Mouse (Mus musculus) G1E (cell line): ENCODE measurements around the gene Htr2b.

Experiments
- CTCF ChIP-seq: IDR thresholded peaks from 2 replicates; pipeline ENCODE4 v1.5.1; 2012; ENCODE audit warnings: low read depth, low read length, inconsistent platforms, mixed read lengths
- GATA1 ChIP-seq: IDR thresholded peaks from 2 replicates; pipeline ENCODE4 v1.6.1; 2012; ENCODE audit warnings: borderline replicate concordance, low read length, inconsistent platforms, mixed read lengths
- GATA2 ChIP-seq: IDR thresholded peaks from 2 replicates; pipeline ENCODE4 v1.6.1; 2012; ENCODE audit warnings: low read depth, low read length, inconsistent platforms, borderline replicate concordance
- POLR2AphosphoS5 ChIP-seq: IDR thresholded peaks from 2 replicates; pipeline ENCODE4 v1.6.1; 2012; ENCODE audit warnings: low read depth, low read length, inconsistent platforms; ENCODE audit not compliant: insufficient replicate concordance
- TAL1 ChIP-seq: conservative IDR thresholded peaks from 2 replicates; pipeline ENCODE4 v1.6.1; 2012; ENCODE audit warnings: low read depth, low read length, inconsistent platforms, mixed read lengths

GRCm38 (mm10) chr1:86144001-86144944 is 32.5 kb upstream of the Htr2b start:
- no peak for TF ChIP-seq CTCF
- no peak for TF ChIP-seq TAL1
- no peak for TF ChIP-seq GATA1
- no peak for TF ChIP-seq POLR2AphosphoS5
- TF ChIP-seq GATA2 = no peak
